Mouse (Mus musculus) granulocyte monocyte progenitor cell, adult 5-6 weeks (primary cell): ENCODE measurements around the gene Ccdc57. TPM values are rescaled to one million over a fixed set of nuclear protein-coding genes. Genes with fewer than 3 reads are reported as not detected.

Experiments
- ATAC-seq: replicated peaks from 2 replicates; pipeline ENCODE4 v1.8.0; 2016; ENCODE audit warnings: mild to moderate bottlenecking, moderate TSS enrichment, inconsistent platforms; ENCODE audit not compliant: poor library complexity, severe bottlenecking
- total RNA-seq, 2 experiments: library from RNA; stranded (forward) in 1 of 2; stranded (reverse) in 1 of 2; fragments of 200-712, 200-1000 nt in 1 of 2; fragments of >200 nt in 1 of 2; fragmentation: Nextera tagmentation in 1 of 2; gene quantifications; 2 replicates each; pipeline ENCODE4 v1.2.3; 2014 to 2017

Gene Ccdc57
- total RNA-seq, 2 experiments from 2014 or later, result 4.6 to 6.9 TPM

DNA sequence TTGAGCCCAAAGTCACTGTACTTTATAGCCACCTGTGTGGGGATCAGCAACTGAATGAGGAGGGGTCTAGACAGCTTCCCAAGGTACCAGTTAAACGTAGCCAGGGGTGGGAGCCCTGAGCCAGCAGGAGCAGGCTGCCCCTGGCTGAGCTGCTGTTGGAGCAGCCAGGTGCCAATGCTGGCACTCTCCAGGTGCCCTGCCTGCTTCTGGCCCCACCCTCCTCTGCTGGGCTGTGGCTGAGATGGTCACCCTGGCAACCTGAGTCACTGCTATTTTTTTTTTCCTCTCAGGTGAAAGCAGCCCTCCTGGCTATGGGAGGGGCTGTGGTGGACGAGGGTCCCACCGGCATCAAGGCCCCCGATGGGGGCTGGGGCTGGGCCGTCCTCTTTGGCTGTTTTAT lies 22.3 kb upstream of the Ccdc57 start:
- ATAC-seq, result no peak

DNA sequence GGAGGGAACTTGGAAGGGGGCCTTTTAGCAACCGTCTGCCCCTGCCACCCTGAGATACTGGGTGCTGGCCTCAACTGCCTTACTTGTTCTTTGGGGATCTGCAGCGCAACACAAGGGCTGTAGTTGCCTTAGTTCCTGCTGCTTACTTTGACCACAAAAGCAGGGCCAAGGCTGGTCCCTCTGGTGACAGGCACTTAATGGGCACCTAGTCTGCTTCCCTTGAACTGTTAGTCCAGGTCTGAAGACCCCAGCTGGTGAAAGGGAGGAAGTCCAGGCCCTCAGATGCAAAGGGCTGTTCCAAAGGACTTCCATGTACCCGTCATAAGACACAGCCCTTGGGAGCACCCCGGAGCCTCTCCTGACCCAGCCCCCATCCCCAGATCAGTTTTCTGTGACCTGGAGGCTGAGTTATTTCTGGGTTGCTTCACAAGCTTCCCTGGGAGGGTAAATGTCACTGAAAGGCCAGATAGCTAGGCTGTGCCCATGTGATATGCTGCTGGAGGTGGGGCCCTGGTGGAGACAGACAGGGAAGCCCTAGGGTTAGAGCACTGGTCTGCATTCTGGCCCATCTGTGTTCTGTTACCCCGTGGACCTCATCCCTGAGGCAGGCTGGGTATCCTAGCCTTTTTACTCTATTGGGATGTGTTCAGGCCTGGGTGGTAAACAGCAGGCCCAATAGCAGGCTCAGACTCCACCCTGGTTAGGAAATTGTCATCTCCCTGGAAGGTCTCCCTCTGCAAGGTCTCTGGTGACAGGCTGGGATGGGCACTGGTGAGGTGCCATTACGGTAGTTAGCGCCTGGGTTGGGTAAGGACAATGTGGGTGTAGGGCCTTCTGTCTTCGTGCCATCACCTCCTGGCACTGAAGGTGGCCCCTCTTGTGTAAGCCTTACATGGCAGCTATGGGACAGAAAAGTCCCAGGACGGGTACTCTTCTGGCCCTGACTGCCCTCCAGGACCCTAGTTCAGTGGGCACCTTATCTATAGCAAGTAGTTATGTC lies 19.4 kb upstream of the Ccdc57 start:
- no peak for ATAC-seq

DNA sequence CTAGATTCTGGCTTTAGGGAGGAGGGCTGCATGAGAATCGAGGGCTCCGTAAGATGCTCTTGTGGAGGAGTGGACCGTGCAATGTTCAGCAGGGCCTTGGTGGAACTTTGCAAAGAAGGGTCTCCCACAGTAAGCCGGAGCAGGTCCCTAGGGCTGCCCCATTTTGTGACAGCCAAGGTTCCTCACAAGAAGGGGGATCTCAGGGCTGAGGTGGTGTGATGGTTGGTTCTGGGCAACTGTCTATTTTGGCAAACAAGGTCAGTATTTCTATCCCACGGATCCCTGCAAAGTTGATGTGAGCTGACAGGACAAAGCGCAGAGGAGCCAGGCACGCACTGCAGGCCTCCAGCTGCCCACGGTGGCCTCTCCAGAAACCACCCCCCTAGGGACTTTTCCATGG lies 18.6 kb upstream of the Ccdc57 start:
- ATAC-seq, result no peak

DNA sequence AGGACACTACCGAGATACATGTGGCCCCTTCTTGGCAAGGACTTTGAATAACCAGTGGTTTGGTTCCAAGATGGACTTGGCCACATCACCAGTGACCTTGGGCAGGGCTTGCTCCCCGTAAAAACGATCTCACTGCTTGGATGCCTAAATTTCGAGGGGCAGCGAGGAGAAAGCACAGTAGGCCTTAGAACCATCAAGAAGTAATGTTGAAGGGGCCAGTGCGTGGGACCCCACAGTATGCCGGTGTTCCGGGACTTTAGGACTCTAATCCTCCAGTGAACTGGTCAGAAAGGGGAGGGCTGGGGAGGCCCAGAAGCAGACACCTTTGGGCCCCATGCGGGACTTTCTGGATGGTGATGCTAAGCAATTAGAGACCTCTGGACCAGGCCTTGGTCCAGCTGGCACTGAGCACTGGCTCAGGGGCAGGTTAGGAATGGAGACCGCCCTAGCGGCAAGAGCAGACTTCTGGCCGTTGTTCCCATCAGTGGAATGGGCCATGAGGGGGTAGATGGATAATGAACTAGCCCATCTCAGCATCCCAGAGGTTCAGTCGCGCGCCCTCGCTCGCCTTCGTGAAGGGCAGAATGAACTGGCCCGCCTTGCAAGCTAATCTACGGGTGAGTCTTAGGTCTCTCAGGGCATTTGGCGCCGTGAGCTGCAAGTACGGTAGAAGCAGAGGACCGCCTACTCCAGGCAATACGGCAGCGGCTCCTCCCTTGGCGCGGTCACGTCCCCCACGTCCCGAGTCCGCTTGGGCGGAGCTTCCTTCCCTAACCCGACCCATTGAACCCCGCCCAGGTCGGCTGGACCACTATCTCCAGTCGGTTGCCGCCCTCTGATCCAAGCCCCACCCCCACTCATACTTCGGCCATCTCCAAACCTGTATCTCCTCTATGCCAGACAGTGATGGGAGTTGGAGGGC lies 17.9 kb upstream of the Ccdc57 start:
- peak; percentile 77 for ATAC-seq

DNA sequence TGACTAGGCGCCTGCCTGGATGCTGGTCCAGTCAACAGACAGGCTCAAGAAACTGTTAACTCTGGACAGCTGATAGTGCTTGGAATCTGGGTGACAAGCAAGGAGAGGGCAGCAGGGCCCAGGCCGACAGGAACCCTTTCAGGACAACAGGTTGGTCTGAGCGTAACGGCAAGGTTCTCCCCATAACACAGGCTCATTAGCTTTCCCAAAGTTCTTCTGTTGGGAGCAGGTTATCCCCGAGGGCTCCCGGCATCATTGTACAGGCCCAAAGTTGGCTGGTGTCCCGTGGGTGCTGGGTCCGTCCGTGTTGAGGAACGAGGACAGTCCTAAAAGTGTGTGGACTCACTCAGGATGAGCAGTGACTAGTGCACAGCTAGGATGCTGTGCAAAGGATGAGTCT lies 17.2 kb upstream of the Ccdc57 start:
- no peak for ATAC-seq

DNA sequence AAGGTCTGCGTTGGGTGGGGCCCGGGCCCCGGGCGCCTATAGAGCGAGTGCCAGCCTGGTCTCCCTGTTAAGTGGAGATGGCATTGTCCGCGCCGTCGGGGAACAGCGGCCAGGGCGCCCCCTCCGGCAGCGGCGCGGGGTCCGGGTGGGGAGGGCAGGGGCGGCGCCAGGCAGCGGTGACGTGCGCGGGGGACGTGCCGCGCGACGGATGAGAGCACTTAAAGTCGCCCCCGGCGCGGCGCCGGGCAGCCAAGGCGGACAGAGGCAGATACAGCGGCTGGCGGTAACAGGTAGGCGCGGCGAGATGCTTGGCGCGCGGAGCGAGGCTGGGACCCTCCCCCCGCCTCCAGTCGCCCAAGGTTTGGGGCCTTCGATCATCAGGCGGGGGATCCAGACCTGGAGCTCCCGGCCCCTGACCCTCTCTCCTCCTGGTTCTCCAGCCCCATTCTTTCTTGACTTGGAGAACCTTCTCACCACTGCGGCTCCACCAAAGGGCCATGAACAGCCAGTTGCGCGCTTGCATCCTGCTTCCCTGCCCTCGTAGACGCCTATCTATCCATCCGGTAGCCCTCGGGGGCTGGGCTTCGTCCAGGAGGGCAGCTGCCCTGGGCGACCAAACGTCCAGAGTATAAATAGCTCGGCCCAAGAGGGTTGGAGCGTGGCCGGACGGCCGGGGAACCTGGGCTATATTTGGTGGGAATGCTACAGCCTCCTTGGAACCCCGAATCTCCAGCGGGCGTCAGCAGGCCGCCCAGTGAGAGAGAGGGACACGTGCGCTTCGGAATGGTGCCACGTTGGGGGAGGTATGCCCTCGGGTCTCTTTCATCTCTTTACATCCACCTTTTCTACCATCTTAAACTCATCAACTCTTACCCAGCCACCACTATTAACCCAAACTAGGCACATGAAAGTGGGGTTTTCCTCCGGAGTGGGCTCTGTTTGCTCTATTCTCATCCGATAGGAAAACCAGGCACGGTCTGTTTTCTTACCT lies 16.5 kb upstream of the Ccdc57 start:
- ATAC-seq, result peak; percentile 57

DNA sequence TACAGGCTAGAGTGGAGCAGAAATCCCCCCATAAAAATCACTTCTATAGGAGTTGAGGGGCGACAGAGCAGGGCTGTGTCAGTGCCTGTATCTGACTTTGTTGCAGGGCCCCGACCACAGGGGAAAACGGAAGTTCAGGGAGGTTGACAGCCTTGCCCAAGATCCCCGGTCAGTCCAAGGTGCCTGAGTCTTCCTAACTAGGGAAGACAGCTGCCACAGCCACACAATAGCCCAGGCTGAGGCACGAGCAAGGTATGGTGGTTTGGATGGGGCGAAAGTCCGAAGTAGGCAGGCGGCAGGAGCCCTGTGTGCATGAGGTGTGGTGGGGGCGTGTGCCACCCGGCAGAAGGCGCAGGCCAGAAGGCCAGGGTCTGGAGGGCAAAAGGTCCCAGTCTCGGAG lies 15.7 kb upstream of the Ccdc57 start, which contains the start of gene Slc16a3:
Gene Slc16a3 (plus strand): TSS at position 153 of the 400 bp plus-strand sequence.
- ATAC-seq, result peak; percentile 71

DNA sequence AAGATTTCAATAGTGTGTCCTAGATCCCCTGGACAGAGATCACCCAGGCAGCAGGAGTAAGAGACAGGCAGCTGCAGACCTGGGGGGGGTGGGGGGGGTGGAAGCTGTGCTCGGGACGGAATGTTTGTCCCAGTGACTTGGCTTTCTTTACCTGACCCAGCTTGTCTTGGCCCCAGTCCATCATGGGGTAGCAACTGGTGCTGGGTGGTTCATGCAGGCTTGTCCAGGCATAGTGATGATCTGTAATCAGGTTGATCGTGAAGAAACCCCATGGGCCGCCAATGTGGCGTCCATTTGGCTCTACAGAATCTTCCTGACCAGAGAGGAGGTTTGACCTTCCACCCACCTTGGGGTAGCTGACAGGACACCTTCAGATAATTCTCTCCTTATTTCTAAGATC lies 13.3 kb upstream of the Ccdc57 start:
- ATAC-seq, result no peak

DNA sequence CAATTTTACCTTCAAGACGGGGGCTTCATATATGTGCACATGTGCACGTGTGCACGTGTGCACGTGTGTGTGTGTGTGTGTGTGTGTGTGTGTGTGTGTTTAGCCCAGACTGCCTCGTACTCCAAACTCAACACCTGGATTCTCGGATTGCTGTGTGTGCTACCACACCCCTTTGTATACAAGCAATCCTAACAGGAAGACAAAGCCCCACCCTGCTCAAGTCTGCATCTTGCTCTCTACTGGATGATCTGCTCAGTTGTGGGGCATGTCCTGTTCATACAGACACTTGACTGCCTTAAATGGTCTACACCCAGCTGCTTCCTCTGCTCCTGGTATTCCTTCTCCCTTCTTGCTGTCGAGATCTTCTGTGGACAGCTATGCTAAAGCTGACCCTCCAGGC lies 12.6 kb upstream of the Ccdc57 start:
- ATAC-seq, result no peak

DNA sequence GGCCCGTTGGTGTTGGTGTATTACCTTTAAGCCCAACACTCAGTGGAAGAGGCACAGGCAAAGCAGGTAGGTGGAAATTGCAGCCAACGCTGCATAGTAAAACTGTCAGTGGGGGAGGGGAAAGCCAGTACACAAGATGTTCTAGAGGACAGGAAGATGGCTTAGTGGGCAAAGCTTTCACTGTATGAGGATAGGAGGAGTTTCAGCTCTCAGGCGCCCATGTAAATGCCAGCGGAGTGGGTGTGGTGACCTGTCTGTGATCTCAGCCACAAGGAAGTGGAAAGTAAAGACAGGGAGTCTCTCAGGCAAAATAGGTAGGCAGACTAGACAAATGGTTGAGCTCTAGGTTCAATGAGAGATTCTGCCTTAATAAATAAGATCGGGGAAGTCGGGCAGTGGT lies 8.3 kb upstream of the Ccdc57 start:
- ATAC-seq, result no peak

DNA sequence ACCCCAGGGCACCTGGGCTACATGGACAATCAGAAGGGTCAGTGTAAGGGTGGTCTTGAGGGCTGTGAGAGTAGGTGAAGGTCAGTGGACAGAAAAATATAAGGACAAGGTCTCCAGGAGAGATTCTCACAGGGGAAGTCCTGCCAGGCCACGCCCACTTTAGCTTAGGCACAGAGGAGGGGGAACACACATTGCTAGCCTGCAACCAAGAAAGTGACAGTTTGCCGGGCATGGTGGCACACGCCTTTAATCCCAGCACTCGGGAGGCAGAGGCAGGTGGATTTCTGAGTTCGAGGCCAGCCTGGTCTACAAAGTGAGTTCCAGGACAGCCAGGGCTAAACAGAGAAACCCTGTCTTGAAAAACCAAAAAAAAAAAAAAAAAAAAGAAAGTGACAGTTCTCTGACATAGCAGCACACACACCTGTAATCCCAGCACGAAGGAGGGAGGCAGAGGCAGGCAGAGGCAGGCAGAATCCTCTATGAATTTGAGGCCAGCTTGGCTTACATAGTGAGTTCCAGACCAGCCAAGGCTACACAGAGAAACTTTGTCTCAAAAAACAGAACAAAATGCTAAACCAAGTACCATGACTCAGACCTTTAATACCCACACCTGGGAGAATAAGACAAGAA lies 7.2 kb upstream of the Ccdc57 start:
- ATAC-seq, result peak; percentile 52

DNA sequence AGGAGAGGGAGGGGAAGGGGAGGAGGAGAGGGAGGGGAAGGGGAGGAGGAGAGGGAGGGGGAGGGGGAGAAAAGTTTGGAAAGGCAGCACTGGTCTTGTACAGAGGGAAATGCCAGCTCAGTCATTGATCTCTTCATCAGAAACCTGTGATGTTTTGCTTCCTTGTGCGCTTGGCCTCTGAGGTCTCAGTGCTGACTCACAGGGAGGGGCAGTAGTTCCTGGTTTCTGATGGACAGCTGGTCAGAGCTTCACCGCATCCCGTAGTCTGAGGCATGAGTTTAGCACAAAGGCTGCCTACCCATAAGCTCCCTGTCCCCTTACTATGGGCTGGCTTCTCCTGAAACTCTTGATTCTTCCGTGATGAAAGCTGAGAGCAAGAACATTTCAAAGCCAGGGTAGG lies 6.1 kb upstream of the Ccdc57 start:
- peak; percentile 92 for ATAC-seq

DNA sequence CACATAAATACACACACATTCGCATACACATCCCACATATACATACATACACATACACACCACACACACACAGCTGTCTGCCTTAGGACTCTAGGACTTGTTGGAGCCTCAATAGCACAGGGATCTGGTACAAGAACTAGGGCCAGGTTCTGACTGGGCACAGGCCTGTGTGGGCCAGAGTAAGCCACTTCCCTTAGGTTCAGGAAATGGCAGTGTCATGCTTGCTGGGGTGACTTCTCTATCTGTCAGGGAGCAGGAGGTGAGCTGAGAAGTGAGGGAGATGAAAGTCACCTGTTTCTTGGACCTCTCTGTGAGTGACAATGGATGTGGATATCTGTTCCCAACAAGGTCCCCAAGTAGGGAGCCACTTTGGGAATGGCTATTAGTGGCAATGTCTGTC lies 5.3 kb upstream of the Ccdc57 start:
- ATAC-seq, result peak; percentile 53

DNA sequence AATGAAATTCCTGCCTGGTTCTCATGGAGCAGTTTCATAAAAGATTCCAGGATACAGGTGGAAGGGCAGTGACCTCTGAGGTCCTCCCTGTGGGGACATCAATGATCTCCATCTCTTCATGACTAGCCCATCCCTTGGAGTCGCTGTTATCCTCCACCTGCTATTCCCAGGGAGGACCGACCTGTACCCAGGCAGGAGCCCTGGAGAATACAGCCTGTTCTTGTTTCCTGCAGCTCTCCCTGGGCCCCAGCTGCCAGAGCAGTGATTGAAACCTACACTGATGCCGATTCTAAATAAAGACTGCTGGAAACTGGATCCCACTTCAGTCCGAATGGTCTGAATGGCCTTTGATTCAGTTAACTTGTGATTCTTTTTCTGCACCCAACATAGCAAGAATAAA lies 1.2 kb downstream of the Ccdc57 start:
- ATAC-seq, result no peak

DNA sequence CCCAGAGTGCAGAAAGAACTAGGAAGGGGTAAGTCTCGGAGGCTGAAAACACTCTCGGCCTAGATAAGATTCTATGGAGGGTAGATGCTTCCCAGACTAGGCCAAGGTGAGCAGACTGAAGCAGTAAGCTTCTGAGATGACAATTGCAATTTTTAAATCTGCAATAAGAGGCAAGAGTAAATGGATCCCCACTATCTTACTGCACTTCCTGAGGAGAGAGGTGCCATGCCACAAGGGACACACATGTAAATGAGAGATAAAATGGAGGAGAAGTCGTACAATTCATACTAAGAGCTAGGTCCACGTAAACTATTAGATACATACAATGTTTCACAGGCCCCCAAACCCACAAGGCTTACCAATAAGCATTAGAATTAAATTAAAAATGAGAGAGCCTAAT lies 4.2 kb downstream of the Ccdc57 start:
- ATAC-seq, result no peak

DNA sequence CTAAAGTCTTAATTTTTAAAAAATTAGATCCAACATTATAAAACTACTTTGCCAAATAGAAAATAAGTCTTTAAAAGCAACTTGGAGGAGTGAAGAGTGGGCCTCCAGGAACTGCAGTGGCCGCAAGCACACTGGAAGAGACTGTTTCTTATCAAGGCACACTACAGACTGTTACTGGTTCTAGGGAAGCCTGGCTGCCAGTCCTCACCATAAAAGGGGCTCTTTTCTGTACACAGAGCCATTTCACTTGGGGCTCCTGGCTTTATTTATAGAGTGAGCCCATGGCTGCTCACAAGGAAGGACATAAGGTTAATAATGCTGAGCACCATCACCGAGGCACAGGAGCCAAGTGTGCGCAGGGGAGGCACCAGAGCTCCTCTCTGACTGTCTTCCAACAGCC lies 10.1 kb downstream of the Ccdc57 start:
- no peak for ATAC-seq

DNA sequence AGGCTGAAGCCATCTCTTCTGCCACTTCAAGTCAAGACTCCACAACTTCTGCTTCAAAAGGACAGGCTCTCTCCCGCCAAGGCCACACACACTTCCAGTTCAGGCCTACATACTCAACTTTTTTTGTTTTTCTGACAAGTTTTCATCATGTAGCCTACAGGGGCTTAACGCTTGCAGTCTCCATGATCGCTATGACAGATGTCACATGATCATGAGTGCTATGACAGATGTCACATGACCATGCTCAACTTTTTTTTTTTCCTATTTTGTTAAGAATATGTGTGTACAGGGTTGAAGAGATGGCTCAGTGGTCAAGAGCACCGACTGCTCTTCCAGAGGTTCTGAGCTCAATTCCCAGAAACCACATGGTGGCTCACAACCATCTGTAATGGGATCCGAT lies 14.9 kb downstream of the Ccdc57 start:
- ATAC-seq, result no peak

DNA sequence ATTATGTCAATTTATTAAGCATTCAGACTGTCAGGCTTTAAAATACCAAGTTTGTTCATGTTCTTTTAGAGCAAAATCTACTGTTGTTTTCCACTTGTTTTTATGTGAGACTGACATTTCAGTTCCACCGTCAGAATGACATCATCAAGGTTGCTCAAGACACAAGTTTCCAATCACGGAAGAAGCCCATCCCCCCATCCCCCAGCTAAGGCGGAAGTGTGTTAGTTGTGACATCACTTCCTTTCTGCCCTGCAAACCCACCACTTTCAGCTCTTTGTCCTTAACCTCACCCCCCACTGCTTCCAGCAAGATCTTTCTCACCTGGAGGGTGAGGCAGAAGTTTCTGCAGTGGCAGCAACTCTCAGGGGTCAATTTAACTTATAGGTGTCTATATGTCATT lies 16.2 kb downstream of the Ccdc57 start:
- peak; percentile 84 for ATAC-seq

DNA sequence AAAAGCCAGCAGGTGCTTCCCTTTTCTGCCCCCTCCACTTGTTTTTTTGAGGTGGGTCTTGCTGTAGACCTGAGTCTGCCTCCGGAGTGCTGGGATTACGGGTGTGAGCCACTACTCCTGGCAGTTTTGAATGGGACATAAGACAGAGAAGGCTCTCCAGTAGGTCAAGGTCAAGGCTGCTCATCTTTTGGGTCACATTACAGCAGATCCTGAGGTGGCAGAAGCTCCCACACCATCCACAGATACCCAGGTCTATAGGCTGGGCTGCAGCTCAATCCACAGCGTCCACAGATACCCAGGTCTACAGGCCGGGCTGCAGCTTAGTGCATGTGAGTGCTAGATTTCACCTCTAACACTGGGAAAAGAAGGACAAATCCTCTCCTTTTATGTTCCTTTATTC lies 18.9 kb downstream of the Ccdc57 start:
- no peak for ATAC-seq
